Mouse (Mus musculus) lung, embryonic 15.5 days (tissue): ENCODE data around the gene Rbfox2. TPM values are rescaled to one million over a fixed set of nuclear protein-coding genes. Genes with fewer than 3 reads are reported as not detected.

Experiments
- ATAC-seq: fragments of 200-750 bp; cut with Nextera tagmentation; 2 replicates; pipeline ENCODE4 v1.8.0; 2017; ENCODE audit warnings: moderate number of reproducible peaks, borderline replicate concordance; ENCODE audit not compliant: low FRiP score, low TSS enrichment; ENCODE audit errors: extremely low read depth
- H3K27ac ChIP-seq: fragments of 300-500 bp; sonication (generic); 2 replicates; pipeline ENCODE4 v1.5.1; 2015; ENCODE audit warnings: moderate library complexity, mild to moderate bottlenecking, inconsistent platforms
- H3K27me3 ChIP-seq: fragments of 300-500 bp; sonication (generic); 2 replicates; pipeline ENCODE4 v1.6.1; 2015; ENCODE audit warnings: inconsistent platforms
- H3K36me3 ChIP-seq: fragments of 300-500 bp; sonication (generic); 2 replicates; pipeline ENCODE4 v1.6.1; 2015; ENCODE audit warnings: inconsistent platforms
- H3K4me1 ChIP-seq: fragments of 300-500 bp; sonication (generic); 2 replicates; pipeline ENCODE4 v1.6.1; 2015; ENCODE audit warnings: inconsistent platforms
- H3K4me2 ChIP-seq: fragments of 300-500 bp; sonication (generic); 2 replicates; pipeline ENCODE4 v1.6.1; 2015; ENCODE audit warnings: inconsistent platforms, mild to moderate bottlenecking, moderate library complexity
- H3K4me3 ChIP-seq: fragments of 300-500 bp; sonication (generic); 2 replicates; pipeline ENCODE4 v1.5.1; 2015; ENCODE audit warnings: mild to moderate bottlenecking, inconsistent platforms
- H3K9ac ChIP-seq: fragments of 300-500 bp; sonication (generic); 2 replicates; pipeline ENCODE4 v1.6.1; 2015; ENCODE audit warnings: inconsistent platforms
- H3K9me3 ChIP-seq: fragments of 300-500 bp; sonication (generic); 2 replicates; pipeline ENCODE4 v1.6.1; 2016; ENCODE audit warnings: inconsistent platforms
- WGBS: fragments of 180-500 bp; shearing (Covaris S2); methylation state at CpG from one replicate; pipeline ENCODE4 v1.1.7; 2015; 5-methylcytosine and 5-hydroxymethylcytosine counted together
- polyA plus RNA-seq: library from polyadenylated mRNA; unstranded; fragments of >200 nt; fragmentation: Nextera tagmentation; extraction: Ambion mirVana; gene quantifications from 2 replicates; pipeline ENCODE4 v1.2.1, GENCODE M21; 2015

Rbfox2 gene
- polyA plus RNA-seq, 1 experiment from 2014 or later, result 41.8 TPM

DNA sequence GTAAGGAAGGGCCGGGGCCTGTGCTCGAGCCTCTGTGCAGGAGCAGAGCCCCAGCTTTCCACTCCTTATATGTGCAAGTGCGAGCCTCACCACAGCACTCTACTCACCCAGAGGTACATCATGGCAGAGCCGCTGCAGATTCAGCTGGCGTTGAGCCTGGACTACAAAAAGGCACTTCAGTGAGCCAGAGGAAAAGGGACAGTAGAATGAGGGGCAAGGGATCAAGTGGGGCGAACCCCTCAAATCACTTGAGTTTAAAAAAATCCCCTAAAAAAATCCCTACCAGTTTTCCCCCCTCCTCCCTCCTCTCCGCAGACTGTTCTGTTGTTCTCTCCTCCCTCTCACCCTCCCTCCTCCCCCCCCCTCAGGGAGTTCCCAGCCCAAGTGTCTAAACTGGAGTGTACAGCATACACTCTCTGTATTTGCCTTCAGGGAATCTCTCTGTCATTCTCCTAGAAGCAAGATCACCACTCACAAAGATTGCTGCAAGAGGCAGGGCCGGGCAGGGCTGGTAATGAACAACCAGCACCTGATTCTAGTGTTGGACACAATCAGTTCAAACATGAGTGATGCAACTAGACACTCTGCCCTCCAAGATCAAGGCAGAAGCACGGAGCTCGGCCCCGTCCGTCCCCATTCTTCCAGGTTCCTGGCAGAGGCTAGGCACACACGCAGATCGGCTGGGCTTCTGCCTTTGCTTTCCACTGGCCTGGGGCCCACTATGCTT lies 103.4 kb downstream of the Rbfox2 start:
- Histone ChIP-seq H3K9me3 (no peaks in the 10 kb centered on the region), H3K4me3 (no peak overlapping the region), H3K9ac (no peak overlapping the region), H3K4me1 (peaks cover 25% of the 10 kb centered on the region), H3K4me2 (no peak overlapping the region), H3K36me3 (no peaks in the 10 kb centered on the region), H3K27ac (peak overlapping the region; percentile 5; the same call in 1 of the 2 replicates), H3K27me3 (no peaks in the 10 kb centered on the region)
- 39% methylated on average over 14 of the region's 14 CpGs for WGBS
- ATAC-seq, result peak; percentile 43; the same call in 1 of the 2 replicates

- H3K27ac ChIP-seq, result peak overlapping the region; percentile 5; the same call in 1 of the 2 replicates
- peaks cover 25% of the 10 kb centered on the region for H3K4me1 ChIP-seq
- 64% methylated on average over 3 of the region's 3 CpGs for WGBS
- H3K27me3 ChIP-seq, result no peaks in the 10 kb centered on the region
- H3K36me3 ChIP-seq, result no peaks in the 10 kb centered on the region
- H3K4me3 ChIP-seq, result no peak overlapping the region
- no peak overlapping the region for H3K4me2 ChIP-seq
- no peak for ATAC-seq
- H3K9ac ChIP-seq, result no peak overlapping the region
- no peaks in the 10 kb centered on the region for H3K9me3 ChIP-seq
Measured at GRCm38 (mm10) chr15:77202881-77203254, 103.9 kb downstream of the Rbfox2 start.

DNA sequence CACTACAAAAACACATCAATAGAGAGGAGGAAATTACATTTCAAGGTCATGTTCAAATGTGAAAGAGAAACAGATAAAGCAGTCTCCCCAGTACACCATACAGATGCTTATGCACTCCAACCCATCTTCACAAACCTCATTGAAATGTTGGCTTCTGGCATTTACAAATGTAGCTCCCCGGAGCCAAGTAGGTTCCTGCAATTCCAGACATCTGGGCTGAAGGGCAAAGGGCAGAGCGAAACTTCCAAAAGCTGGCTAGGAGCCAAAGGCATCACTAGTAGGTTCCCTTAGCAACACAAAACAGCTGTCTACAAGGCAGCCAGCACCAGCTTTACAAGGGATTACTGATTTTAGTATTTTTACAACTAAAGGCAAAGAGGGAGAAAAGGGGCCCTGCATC lies 104.6 kb downstream of the Rbfox2 start:
- Histone ChIP-seq H3K9ac (no peak overlapping the region), H3K4me2 (no peak overlapping the region), H3K27ac (no peak overlapping the region), H3K4me1 (peaks cover 27% of the 10 kb centered on the region), H3K4me3 (no peak overlapping the region), H3K36me3 (no peaks in the 10 kb centered on the region), H3K27me3 (no peaks in the 10 kb centered on the region), H3K9me3 (no peaks in the 10 kb centered on the region)
- WGBS, result 13% methylated on average over 2 of the region's 2 CpGs
- ATAC-seq, result peak; percentile 74; the same call in 1 of the 2 replicates

GRCm38 (mm10) chr15:77196827-77197226 lies 110.0 kb downstream of the Rbfox2 start:
- no peak overlapping the region for H3K4me2 ChIP-seq
- no peak overlapping the region for H3K9ac ChIP-seq
- no peak for ATAC-seq

DNA sequence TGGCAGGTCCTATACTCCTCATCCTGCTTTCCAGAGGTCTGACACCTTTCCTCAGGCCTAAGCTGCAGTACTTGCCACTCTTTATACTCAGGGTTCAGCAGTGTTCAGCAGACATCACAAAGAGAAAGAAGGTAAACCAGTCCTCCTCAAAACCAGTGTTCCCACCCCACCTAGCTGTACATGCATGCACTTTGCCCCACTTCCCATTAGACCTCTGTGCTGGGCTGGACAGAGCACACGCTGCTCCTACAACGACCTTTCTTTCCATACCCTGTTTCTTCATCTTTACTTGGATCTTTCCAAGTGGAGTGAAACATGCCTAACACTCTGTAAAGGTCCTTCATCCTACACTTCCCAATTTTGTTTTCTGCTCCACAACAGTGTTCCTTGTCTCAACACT lies 110.8 kb downstream of the Rbfox2 start:
- H3K36me3 ChIP-seq, result no peaks in the 10 kb centered on the region
- H3K4me2 ChIP-seq, result no peak overlapping the region
- no peak overlapping the region for H3K27ac ChIP-seq
- H3K27me3 ChIP-seq, result no peaks in the 10 kb centered on the region
- ATAC-seq, result no peak; the same call in 1 of the 2 replicates
- H3K9me3 ChIP-seq, result no peaks in the 10 kb centered on the region
- H3K9ac ChIP-seq, result no peak overlapping the region
- 58% methylated on average over 2 of the region's 2 CpGs for WGBS
- H3K4me3 ChIP-seq, result no peak overlapping the region
- peaks cover 25% of the 10 kb centered on the region for H3K4me1 ChIP-seq

More at GRCm38 (mm10) chr15:77196827-77197226, 110.0 kb downstream of the Rbfox2 start:
- no peaks in the 10 kb centered on the region for H3K27me3 ChIP-seq
- peaks cover 25% of the 10 kb centered on the region for H3K4me1 ChIP-seq
- no peaks in the 10 kb centered on the region for H3K9me3 ChIP-seq
- no peak overlapping the region for H3K27ac ChIP-seq
- H3K4me3 ChIP-seq, result no peak overlapping the region
- H3K36me3 ChIP-seq, result no peaks in the 10 kb centered on the region
- WGBS, result 39% methylated on average over 5 of the region's 5 CpGs

DNA sequence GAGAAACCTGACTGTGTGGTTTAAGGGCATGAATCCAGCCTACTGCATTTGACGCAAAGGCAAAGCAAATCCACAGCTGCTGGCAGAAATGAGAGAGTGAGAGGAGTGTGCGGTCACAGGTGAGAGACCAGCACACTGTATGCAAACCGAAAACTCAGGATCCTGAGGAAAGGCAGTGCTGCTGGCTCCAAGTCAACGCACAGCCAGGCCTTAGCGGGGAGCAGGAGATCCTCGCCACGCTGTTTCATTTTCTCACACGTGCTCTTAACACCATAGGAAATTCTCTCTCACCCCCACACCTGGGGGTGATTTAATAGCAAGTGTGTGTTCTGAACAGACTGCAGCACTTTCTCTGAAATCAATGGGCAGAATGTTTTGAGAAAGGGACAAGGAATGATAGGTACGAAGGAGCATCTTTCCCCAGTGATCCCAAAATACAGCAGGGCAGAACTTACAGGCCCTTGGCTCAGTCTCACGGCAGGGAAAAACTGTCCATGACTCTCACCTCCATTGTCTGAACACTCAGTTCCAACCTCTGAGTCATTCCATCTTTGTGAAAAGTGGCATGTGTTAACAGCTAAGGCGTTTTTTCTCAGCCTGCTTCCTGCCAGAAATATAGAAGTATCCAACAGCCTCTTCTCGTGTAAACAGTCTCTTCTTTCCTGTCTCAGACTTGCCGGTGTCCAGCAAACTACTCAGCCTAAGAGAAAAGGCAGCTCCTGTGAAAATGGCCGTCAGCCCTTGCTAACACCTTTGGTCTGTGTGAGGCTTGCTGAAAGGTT lies 114.5 kb downstream of the Rbfox2 start:
- ATAC-seq, result no peak
- Histone ChIP-seq H3K4me2 (no peak overlapping the region), H3K9ac (no peak overlapping the region), H3K27ac (peak overlapping the region; percentile 22; the same call in 1 of the 2 replicates), H3K27me3 (no peaks in the 10 kb centered on the region), H3K4me1 (peaks cover 24% of the 10 kb centered on the region), H3K4me3 (no peak overlapping the region), H3K36me3 (no peaks in the 10 kb centered on the region), H3K9me3 (no peaks in the 10 kb centered on the region)
- 50% methylated on average over 14 of the region's 14 CpGs for WGBS

- no peaks in the 10 kb centered on the region for H3K36me3 ChIP-seq
- H3K27ac ChIP-seq, result no peak overlapping the region
- H3K9ac ChIP-seq, result no peak overlapping the region
- ATAC-seq, result no peak
- no peak overlapping the region for H3K4me3 ChIP-seq
- no peak overlapping the region for H3K4me2 ChIP-seq
- H3K27me3 ChIP-seq, result no peaks in the 10 kb centered on the region
- peaks cover 12% of the 10 kb centered on the region for H3K4me1 ChIP-seq
- 80% methylated on average over 1 of the region's 1 CpGs for WGBS
- no peaks in the 10 kb centered on the region for H3K9me3 ChIP-seq
Measured at GRCm38 (mm10) chr15:77186096-77186495, 120.7 kb downstream of the Rbfox2 start.

GRCm38 (mm10) chr15:77185614-77186013 lies 121.2 kb downstream of the Rbfox2 start:
- no peaks in the 10 kb centered on the region for H3K27me3 ChIP-seq
- peaks cover 12% of the 10 kb centered on the region for H3K4me1 ChIP-seq
- H3K9ac ChIP-seq, result no peak overlapping the region
- no peak overlapping the region for H3K4me2 ChIP-seq
- no peak for ATAC-seq
- no peaks in the 10 kb centered on the region for H3K9me3 ChIP-seq
- H3K4me3 ChIP-seq, result no peak overlapping the region
- no peak overlapping the region for H3K27ac ChIP-seq
- WGBS, result 34% methylated on average over 5 of the region's 5 CpGs
- no peaks in the 10 kb centered on the region for H3K36me3 ChIP-seq

DNA sequence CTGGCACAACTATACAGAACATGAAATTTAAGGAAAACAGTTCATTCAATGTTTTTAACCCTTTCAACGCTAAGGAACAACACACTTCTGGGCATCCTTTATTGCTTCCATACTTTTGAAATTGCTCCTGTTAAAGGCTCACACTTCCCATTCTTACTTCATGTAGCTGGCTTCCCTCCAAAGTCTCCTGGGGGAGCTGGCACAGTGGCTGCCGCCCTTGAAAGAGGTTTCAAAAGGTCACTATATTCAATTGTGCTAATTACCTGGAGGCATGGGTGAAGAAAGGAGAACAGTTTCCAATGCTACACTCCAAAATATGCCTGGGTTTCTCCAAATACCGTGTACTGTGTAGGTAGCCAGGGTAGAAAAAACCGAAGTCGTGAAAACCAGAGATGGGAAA lies 124.0 kb downstream of the Rbfox2 start:
- no peak overlapping the region; the same call in 1 of the 2 replicates for H3K9ac ChIP-seq
- WGBS, result 67% methylated on average over 5 of the region's 5 CpGs

GRCm38 (mm10) chr15:77174018-77174417 lies 132.8 kb downstream of the Rbfox2 start:
- WGBS, result 73% methylated on average over 5 of the region's 5 CpGs
- H3K4me3 ChIP-seq, result no peak overlapping the region
- 0 out of 2 replicates have a peak, but pooled peaks cover 8% of the 10 kb centered on the region for H3K4me1 ChIP-seq
- H3K36me3 ChIP-seq, result no peaks in the 10 kb centered on the region
- H3K9ac ChIP-seq, result no peak overlapping the region
- no peak overlapping the region for H3K27ac ChIP-seq
- no peak for ATAC-seq
- H3K4me2 ChIP-seq, result no peak overlapping the region
- no peaks in the 10 kb centered on the region for H3K9me3 ChIP-seq
- H3K27me3 ChIP-seq, result no peaks in the 10 kb centered on the region

More for the DNA sequence above, 124.0 kb downstream of the Rbfox2 start:
- ATAC-seq, result no peak
- H3K9me3 ChIP-seq, result no peaks in the 10 kb centered on the region
- H3K4me1 ChIP-seq, result peaks cover 12% of the 10 kb centered on the region
- no peak overlapping the region for H3K27ac ChIP-seq
- no peak overlapping the region for H3K4me3 ChIP-seq
- no peaks in the 10 kb centered on the region for H3K36me3 ChIP-seq
- no peaks in the 10 kb centered on the region for H3K27me3 ChIP-seq
- no peak overlapping the region for H3K4me2 ChIP-seq

GRCm38 (mm10) chr15:77172414-77172813 lies 134.4 kb downstream of the Rbfox2 start:
- no peak overlapping the region for H3K4me2 ChIP-seq
- H3K9me3 ChIP-seq, result no peaks in the 10 kb centered on the region
- 0 out of 2 replicates have a peak, but pooled peaks cover 8% of the 10 kb centered on the region for H3K4me1 ChIP-seq
- WGBS, result 66% methylated on average over 3 of the region's 3 CpGs
- H3K27ac ChIP-seq, result no peak overlapping the region
- no peak overlapping the region for H3K4me3 ChIP-seq
- H3K9ac ChIP-seq, result no peak overlapping the region
- H3K27me3 ChIP-seq, result no peaks in the 10 kb centered on the region
- ATAC-seq, result no peak
- no peaks in the 10 kb centered on the region for H3K36me3 ChIP-seq

DNA sequence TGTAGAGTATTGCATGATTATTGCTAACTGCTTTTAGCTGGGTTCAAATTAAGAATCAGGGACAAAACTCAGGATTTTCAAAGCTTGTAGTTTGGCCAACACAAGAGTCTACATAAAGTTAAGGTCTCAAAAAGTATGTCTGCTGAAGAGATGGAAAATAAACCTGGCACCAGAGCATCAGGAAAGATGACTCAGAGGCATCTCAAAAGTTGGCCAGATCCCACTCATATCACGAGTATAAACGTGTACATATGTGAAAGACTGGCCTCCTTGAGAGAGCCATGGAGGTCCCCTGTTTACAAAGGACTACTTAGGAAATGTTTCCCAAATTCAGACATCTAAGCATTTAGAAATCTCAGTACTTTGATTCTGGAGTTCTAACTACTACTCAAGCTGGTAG lies 138.0 kb downstream of the Rbfox2 start:
- Histone ChIP-seq H3K36me3 (no peaks in the 10 kb centered on the region), H3K27me3 (no peaks in the 10 kb centered on the region), H3K27ac (no peak overlapping the region), H3K4me3 (no peak overlapping the region), H3K9me3 (no peaks in the 10 kb centered on the region), H3K4me1 (peaks cover 16% of the 10 kb centered on the region), H3K4me2 (no peak overlapping the region), H3K9ac (no peak overlapping the region)
- no peak for ATAC-seq
- WGBS, result 46% methylated on average over 2 of the region's 2 CpGs
